Mouse (Mus musculus) layer of hippocampus, adult 9-10 months (tissue): ENCODE measurements around the gene Caly.

ENCODE experiments used
- DNase-seq: peaks from one replicate; pipeline ENCODE4 v3.0.0; 2022; ENCODE audit warnings: low spot score

Gene Caly

DNA sequence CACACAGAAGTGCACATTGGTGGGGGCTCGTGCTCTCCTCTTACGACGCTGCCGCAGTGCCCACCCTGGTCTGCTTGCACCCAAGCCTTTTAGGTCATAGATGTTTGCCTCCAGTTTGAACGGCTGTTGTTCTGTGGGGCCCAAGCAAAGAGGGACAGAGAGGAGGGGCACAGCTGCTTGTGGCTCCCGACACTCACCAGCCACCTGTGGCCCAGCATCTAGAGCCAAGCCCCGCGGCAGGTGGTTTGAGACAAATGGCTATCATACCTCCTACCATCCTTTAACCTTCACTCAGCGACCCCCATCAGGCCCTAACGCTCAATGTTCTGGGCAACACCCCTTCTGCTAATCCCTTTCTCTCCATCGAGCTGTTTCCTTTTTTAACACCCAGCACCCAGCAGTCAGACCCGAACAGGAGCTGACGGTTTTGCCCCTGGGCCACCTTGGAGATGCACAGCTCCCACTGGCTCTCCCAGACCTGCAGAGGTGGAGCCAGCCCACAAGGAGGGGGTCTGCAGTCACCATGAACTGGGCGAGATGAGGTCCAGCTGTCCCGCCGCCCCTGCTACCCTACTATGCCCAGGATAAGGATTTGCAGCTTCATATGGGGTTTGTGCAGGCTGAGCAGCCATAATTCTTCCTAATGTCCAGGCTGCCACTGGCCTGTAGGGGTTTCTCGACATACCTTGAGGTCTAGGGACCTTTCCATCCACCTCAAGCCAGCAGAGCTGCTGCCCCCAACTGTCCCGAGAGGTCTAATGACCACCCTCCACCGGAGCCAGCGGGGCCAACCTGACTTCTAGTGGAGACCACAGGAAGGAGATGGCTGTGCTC, 723 bp downstream of the Caly start:
- no peak for DNase-seq

DNA sequence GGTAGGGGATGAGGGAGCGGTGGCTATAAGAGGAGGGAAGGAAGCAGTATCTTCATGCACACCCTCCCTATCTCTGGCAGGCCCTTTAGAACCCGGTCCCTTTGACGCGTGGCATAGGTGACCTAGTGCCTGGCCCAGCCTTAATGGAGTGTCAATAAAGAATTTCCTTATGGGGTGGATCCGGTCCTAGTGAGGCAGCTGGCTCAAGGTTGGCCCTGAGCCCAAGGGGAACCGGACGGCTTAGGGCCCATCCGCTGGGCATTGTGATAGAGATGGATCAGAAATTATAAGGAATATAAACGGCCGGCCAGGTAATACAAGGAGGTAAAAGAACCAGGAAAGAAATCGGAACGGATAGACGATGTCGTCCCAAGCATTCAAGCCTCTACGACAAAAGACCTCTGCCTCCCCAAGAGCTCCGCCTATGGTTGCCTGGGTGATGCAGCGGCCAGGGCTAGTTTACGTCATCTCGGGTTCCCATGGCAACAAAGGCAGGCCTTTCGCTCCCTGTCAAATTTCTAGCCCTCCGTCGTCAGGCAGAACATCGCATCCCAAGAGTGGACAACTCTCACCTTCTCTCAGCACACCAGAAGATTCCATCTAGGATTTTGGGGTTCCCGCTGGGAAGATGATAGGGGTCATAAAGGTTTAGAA, 1.7 kb downstream of the Caly start:
- peak; percentile 77 for DNase-seq

DNA sequence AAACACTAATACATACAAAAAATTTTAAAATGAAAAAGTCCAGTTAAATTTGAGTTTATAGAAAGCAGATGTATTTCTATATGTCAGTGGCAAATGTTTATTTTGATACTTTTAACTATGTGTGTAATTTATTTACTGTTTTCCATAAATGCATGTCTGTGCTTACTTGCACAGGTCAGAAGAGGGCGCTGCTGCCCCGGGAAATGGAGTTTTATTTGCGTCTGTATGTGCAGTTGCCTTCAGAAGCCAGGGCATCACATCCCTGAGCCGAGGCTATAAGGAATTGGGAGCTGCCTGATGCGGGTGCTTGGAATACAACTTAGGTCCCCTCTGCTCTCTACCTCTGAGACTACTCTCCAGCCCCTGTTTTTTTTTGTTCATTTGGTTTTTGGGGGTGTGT, 3.6 kb downstream of the Caly start:
- no peak for DNase-seq

DNA sequence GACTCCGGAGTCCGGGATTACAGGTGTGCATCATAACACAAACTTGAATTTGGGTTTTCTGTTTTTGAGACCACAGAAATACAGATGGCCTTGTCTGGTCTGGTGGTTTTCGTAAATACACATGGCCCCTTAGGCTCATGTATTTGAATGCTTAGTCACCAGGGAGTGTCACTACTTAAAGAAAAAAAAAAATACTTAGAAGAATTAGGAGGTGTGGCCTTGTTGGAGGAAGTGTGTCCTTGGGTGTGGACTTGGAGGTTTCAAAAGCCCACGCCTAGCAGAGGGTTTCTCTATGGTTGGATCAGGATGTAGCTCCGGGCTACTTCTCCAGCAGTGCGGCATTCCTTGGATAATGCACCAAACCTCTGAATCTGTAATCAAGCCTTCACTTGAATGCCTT, 4.7 kb downstream of the Caly start:
- DNase-seq: no peak

DNA sequence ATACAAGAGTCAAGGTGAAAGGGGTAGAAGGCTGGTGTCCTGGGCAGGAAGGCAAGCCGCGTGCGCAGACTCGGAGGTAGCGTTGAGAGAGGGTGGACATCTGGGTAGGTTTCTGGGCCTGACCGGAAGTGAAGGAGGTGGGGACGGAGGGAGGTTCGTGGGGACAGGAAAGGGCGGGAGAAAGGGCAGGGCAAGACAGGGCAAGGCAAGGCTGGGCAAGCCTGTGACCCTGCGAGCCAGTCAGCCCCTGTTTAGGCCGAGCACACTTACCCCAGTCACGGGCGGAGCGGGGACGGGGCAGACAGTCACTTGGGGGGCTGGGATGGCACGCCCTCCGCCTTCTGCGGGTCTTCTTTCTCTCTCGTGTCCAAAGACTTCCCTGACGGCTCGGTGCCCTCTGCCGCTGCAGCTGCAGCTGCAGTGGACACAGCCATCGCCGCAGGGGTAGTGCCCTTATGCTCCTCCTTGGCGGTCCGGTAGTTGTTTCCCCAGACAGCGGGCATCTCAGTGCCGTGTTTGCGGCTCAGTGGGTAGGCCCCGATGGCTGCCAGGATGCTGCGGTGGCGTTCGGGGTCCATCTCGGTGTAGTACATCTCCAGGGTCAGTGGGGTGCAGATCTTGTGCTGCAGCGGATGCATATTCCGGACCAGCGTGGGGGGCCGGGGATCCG, 12.2 kb downstream of the Caly start:
- DNase-seq: no peak

DNA sequence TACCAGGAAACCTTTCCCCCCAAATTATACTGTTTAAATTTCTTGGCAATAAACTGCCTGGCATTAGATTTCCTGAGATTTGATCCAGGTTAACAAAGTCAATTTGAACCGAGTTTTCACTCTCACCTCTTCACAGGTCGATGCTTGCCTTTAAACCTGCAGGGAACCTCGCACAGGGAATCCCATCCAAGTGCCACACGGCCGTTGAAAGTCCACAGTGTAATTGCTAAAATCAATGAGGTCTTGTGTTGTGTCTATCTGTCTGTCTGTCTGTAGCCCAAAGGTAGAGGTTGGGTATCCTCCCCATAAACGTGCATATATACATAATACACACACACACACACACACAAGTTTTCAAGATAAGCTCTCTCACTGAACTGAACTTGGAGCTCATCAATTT, 15.0 kb downstream of the Caly start:
- no peak for DNase-seq

DNA sequence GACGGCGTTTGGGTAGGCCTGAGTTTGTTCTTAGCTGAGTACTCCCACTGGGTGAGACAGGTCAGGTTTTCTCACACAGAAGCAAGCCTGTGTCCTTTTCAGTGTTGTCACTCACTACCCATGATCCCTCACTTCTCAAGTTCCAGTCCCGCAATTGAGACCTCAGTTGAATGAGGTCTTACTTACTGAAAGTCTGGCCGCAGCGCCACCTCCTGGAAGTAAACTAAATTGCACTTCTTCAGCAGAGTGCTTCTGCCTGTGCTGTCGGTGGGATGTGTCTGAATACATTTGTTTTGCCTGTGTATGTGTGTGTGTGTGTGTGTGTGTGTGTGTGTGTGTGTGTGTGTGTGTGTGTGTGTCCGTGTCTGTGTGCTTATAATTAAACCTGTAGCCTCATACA, 19.3 kb downstream of the Caly start:
- no peak for DNase-seq

DNA sequence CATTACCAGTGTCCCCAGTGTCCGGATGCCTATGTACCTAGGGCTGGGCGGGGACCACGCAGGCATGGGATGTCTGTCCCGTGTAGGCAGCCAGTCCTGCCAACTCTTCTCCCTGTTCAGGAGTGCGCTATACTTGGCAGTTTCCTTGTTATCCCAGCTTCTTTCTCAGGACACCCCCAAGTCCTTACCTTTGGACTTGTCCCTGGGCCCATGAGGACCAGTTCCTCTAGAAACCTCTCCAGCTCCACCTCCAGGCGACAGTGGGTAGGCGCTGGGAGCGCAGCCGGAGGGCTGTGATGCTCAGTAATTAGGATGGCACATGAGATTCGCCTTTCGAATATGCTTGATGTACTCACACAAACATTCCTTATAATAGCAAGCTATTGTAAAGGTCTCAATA, 20.0 kb downstream of the Caly start:
- DNase-seq: no peak

DNA sequence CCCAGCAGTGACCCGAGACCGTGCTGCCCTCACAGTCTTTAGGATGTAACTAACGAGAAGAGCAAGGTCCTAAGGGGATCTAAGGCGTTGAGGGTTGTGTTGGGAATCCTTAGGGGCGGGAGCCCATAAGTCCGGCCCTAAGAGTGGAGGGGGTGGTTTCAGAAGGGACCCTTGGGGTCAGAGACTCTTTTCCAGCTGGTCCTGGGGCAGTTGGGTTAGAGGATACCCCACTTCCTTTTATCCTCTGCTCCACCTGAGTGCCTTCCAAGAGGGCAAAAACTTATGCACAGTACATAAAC, 20.6 kb downstream of the Caly start:
- no peak for DNase-seq

DNA sequence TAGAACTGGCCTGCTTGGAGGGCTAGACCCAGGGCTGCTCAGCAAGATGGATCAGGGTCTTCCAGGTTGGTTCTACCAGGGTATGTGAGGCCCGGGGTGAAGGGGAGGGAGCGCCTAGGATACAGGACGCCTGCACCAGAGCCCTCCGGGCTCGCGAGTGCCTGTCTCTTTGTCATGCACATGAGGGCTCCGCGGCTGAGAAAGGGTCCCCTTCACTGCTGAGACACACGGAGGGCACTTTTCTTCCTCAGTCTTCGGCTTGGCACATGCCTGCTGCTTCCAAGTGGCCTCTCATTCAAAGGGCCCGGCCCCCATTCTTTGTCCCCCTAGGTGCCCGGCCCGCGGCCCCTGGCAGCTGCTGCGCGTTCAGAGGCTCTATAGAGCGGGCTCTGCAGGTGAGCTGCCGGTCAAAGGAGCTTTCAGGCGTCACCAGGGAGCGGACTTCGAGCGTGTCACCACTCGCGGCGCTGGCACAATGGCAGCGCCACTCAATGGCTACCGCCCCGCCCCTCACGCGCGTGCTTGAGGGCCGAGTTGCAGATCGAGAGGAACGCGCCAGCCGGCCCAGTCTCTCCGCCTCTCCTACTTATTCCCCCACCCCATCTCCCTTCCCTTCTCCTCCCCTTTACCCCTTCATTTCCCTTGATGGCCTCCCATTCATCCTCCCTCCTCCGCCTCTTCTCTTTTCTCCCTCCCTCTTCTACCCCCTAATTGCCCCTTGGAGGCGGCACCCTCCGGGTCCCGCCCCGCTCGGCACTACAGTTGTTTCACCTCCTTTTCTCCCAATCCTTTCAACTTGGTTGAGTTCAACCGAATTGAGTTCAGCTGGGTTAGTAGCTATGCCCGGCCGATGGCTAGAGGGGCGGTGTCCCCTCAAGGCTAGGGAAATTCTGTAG, 21.2 kb downstream of the Caly start:
- no peak for DNase-seq

DNA sequence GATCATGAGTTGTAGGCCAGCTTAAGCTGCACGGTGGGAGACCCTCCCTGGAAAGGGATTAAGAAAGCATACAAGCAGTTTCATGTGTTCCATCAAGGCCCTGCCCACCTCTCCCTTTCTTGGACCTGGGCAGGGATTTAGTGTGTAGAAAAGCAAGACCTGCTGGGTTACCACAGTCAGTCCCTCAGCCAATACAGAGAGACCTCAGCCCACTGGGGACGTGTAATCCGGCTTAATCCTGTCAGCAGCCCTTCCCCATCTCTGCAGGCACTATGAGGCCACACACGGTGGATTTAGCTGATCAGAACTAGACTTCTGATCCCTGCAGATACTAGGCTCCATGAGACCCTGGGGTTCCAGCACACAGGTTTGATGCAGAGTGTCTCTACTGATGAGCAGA, 22.7 kb downstream of the Caly start:
- no peak for DNase-seq

DNA sequence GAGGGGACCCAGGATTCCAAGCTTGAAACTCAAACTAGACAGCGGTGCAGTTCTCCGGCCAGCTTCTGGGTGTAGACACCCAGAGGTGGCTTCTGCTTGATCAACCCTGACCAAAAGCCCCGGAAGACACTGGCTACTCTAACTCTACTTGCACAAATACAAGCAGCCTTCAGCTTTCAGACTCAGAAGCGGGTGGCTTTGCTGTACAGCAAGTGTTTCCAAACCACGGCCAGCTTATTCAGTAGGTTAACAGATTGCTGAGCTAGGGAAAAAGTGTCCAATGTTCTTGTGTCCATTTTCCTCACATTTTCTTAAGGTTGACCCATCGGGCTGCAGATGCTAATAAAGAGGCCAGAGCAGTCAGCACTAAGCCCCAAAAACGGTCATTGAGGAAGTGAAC, 23.8 kb downstream of the Caly start:
- no peak for DNase-seq

DNA sequence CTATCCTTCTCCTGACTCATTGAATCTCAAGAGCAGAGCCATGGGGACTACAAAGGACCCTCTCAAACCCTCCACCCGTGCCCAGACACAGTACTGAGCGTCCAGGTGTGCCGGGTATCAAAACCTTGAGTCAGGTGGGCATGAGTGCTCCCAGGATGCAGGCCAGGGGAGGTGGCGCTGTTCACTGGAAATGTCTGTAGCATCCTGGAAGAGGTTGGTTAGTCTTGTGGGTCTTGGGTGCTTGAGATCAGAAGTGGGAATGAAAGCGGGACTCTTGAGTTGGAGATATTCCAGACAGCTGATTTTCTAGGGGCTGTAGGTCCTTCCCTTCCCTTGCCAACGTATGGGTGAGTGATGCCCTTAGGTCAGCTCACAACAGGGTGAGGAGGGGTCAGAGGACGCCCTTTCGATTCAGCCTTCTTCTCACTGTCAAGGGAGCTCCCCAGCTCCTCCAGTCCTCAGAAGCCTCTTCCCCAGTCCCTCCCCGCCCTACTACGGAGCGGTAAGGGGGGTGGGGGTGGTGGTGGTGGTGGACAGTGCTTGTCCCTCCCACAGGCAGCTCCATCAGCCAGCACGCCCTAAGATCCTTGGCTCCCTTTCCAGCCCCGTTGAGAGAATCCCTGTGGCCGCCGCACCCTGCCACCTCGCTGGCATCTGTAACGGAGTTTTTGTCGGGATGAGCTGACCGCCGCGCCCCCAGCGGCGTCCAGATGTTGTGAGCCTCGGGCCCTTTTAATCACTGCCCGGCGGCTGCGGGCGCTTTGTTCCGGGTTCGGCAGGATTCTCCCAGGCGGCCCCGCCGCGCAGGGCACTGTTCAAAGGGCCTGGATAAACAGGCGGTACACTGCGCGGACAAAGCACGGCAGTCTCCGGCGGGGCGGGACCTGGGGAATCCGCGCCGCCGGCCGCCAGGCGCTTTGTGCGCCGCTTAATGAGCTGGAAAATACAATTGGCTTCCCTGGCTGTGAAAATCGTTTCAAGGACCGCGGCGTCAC, 24.6 kb downstream of the Caly start:
- no peak for DNase-seq

DNA sequence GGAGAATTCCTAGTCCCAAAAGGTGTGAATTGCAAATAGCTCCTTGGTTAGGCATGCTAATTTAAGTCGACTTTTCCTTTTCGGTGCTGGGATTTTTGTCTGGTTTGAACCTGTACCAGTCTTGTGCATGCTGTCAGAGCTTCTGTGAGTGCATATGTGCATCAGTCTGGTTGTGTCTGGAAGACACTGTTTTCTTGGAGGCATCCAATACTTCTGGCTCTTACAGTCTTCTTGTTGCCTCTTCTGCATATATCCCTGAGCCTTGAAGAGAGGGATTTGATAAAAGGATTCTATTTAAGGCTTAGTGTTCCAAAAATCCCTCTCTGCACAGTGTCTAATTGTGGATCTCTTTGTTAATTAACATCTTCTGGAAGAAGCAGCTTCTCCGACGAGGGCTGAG, 28.2 kb downstream of the Caly start:
- no peak for DNase-seq

DNA sequence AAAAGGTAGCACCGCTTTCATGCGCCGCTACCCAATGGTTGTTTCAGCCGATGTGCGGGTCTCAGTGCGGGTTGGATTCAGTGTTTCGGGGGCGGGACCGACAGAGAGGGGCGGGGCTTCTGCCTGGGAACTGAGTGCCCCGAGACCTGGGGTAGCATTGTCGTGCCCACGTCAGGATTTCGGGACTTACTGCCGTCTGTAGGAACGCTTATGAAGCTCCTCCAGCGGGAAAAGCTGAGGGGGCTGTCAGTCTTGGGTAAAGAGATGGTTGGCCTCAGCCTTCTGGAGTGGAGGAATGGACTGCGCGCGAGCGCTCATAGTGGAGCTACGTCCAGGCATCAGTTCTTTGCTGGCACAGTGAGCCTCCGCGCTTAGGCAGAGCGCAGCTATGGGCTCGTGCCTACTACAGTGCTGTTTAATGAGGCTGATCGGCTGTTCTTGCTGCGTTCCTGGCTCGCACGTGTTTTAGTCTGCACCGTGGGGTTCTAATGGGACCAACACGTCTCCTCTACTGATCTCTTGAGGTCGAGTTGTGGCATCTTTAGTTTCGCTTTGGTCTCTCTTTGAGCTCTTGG, 33.1 kb downstream of the Caly start:
- DNase-seq: no peak

DNA sequence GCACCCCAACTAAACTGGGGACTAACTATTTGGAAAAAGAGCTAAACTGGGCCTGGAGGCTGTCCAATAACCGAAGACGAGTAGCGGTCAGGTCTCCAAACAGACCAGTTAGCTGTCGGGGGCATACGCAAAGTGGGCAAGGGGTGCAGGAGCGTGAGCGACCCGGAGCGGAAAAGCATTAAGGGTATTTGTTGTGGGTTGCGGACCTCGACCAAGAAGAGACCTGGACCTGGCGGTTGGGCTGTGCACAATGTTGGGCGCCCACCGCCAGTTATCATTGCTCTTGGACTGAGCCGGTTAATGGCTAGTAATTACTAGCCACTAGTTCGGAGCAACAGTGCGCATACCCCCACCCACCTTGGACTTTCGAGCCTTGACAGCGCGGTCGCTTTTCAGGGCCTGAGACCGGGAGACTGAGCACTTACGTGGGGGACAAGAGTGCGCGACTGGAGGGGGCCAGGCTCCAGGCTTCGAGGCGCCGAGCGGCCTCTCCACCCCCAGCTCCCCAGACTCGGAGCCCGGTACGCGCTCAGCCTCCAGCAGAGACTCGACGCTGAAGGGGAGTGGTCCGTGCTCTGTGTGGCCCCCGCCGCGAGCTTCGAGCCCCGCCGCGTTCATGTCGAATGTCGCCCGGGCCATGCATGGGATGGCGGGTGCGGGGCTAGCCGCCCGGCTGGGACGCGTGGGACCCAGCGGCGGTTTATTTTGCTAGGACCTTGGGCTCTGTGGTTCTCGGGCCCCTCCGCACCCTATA, 33.8 kb downstream of the Caly start, which contains the start of gene Msx3:
TSS of gene Msx3 (minus strand) at position 729 of the 754 bp plus-strand sequence.
- DNase-seq: no peak

DNA sequence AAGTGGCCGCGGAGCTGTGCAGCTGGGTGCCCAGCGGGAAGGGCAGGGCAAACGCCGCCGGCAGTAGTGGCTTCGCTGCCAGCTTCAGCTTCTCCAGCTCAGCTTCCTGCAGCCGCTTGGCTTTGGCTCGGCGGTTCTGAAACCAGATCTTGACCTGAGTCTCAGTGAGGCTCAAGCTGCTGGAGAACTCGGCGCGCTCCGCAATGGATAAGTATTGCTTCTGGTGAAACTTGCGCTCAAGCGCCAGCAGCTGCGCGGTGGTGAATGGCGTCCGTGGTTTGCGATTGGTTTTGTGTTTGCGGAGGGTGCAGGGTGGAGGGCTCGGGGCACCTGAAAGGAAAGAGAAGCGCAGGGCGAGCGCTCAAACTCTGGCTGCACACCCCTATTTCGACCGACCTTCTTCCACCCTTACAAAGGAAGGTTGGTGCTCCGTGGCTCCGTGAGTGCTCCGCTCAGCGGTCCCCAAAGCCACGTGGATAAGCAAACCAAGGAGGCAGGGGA, 34.5 kb downstream of the Caly start:
- DNase-seq: no peak

DNA sequence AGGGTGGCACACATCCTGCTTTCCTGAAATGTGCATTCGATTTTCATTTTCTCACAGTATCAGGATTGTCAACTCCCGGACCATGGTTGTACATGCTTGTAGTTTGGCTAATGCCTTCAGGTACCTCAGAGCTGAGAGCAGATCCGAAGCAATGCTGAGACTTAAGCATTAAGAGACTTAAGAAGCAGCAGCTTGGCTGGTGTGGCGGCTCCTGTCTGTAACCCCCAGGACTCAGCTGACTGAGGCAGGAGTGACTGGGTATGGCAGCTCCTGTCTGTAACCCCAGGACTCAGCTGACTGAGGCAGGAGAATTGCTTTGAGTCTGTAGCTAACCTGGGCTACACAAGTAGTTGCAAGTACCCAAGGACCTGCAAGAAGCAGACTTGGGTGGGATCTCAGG, 36.8 kb downstream of the Caly start:
- no peak for DNase-seq

DNA sequence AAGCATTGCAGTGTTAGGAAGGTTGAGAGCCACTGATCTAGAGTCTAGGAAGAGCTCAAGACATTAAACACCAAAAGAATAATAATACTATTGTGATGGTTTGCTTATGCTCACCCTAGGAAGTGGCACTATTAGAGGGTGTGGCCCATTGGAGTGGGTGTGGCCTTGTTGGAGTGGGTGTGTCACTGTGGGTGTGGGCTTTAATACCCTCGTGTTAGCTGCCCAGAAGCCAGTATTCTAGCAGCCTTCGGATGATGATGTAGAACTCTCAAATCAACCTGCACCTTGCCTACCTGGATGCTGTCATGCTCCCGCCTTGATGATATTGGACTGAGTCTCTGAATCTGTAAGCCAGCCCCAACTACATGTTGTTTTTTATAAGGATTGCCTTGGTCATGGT, 39.6 kb downstream of the Caly start:
- DNase-seq: no peak

DNA sequence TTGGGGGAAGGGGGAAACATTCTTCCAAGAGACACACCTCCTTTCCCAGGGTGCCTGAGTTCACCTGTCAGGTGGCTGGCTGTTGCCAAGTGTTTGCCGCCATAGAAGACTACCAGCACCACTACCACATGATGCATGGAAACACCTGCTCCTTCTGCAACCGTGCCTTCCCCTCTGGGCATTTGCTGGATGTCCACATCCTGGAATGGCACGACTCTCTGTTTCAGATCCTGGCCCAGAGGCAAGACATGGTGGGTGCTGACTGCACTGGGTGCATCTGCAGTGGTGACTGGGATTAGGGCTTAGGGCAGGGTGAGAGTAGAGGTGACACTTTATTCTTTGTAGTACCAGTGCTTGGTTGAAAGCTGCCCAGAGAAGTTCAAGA, 45.2 kb downstream of the Caly start:
- DNase-seq: no peak
